Mouse (Mus musculus): ENCODE data around the gene Uck2. TPM values are rescaled to one million over a fixed set of nuclear protein-coding genes. Genes with fewer than 3 reads are reported as not detected.

The Uck2 gene
- total RNA-seq (2017): 145 and 161 TPM in 2 replicates

DNA sequence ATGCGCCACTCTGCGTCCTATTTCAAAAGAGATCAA lies at the start of gene Uck2:
TSS of gene Uck2 (minus strand) at position 1 of the 36 bp plus-strand sequence.
- no peak for ATAC-seq (replicated peaks in 1 of 2; ENCODE audit: insufficient read depth in 1 of 2, low FRiP score in 2 of 2, low TSS enrichment in 1 of 2, low read depth in 1 of 2, poor library complexity in 2 of 2, severe bottlenecking in 2 of 2)

DNA sequence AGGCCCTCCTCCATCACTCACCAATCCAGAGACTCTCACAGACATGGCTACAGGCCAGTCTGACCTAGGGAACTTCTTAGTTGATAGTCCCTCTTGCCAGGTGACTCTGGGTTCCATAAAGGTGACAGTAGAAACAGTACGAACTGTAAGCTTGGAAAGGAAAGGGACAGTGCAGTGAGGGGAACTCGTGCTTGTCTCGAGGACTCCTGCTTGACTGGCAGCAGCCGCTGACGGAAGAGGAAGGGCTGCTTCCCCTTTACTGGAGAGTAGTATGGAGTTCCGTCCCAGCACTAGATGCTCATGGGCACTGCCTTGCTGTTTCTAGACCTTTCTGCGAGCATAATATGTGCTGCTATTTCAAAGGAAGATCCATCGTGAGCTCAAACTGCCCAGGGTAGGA lies 46.0 kb upstream of the Uck2 start:
- ATAC-seq (replicated peaks in 1 of 2; ENCODE audit: insufficient read depth in 1 of 2, low FRiP score in 2 of 2, low TSS enrichment in 1 of 2, low read depth in 1 of 2, poor library complexity in 2 of 2, severe bottlenecking in 2 of 2): 0 out of 4 replicates have a peak, but pooled peaks of 1 of the 2 experiments have one; percentile 39

DNA sequence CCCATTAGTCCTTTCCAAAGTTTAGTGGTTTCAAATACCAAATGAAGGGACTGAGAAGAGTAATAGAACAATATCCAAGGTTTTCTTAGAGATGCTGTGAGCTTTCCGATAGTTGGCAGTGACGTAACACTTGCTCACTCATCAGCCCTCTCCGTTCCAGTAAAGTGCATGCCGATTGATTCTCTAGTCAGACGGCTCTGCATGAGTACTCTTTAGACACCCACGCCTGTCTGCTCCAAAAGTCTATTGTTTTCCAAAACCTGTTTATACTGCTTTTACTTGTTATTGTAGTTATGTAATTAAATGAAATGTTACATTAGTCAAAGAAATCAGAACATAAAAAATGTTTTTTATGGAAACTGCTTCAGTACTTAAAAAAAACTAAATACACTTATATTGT lies 43.7 kb upstream of the Uck2 start:
- no peak for ATAC-seq (replicated peaks in 1 of 2; ENCODE audit: insufficient read depth in 1 of 2, low FRiP score in 2 of 2, low TSS enrichment in 1 of 2, low read depth in 1 of 2, poor library complexity in 2 of 2, severe bottlenecking in 2 of 2)

DNA sequence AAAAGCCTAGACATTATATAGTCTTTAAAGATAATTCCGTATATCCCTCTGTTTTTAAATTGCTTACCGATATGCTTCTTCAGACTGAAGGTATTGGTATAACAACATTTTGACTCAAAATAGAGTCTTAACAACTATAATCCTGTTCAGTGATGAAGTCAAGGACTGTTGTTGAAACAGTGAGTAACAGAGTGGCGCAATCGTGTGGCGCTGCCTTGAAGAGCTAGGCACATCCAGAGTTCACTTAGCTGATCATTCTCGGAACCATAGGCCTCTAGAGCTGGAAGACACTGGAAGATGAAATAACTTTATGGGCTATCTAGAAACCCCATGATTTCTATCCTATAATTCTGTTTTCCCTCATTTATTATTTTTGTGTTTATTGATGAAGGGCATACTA lies 36.6 kb upstream of the Uck2 start:
- ATAC-seq (replicated peaks in 1 of 2; ENCODE audit: insufficient read depth in 1 of 2, low FRiP score in 2 of 2, low TSS enrichment in 1 of 2, low read depth in 1 of 2, poor library complexity in 2 of 2, severe bottlenecking in 2 of 2): no peak

DNA sequence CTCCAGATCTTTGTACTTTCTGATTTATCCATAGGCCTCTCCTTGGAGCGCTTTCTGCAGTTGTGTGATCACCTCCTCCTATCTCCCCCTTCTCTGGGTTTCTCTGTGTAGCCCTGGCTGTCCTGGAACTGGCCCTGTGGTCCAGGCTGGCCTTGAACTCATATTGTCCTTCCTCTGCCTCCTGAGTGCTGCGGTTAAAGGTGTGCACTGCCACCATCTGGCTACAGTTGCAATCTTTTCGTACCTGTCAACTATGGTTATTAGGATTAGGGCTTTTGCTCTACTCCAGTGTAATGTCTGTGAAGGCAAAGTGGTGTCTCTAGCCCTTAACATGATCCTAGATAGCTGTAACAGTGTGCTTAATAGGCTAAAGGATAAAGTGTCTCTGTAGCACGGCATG lies 28.1 kb upstream of the Uck2 start:
- ATAC-seq (replicated peaks in 1 of 2; ENCODE audit: insufficient read depth in 1 of 2, low FRiP score in 2 of 2, low TSS enrichment in 1 of 2, low read depth in 1 of 2, poor library complexity in 2 of 2, severe bottlenecking in 2 of 2): no peak

DNA sequence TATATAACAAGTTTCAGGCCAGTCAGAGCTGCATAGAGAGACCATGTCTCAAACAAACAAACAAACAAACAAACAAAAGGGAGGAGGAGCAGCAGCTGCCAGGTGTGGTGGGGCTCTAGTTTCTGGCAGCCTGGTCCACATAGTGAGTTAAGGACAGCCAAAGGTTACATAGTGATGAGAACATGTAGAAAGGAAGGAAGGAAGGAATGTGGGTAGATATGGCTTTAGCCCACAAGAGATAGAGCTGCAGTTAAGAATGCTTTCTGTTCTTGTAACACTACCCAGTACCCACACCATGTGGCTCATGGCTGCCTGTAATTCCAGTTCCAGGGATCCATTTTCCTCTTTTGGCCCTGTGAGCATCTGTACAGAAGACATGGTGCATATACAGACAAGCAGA lies 27.2 kb upstream of the Uck2 start:
- ATAC-seq (replicated peaks in 1 of 2; ENCODE audit: insufficient read depth in 1 of 2, low FRiP score in 2 of 2, low TSS enrichment in 1 of 2, low read depth in 1 of 2, poor library complexity in 2 of 2, severe bottlenecking in 2 of 2): no peak

DNA sequence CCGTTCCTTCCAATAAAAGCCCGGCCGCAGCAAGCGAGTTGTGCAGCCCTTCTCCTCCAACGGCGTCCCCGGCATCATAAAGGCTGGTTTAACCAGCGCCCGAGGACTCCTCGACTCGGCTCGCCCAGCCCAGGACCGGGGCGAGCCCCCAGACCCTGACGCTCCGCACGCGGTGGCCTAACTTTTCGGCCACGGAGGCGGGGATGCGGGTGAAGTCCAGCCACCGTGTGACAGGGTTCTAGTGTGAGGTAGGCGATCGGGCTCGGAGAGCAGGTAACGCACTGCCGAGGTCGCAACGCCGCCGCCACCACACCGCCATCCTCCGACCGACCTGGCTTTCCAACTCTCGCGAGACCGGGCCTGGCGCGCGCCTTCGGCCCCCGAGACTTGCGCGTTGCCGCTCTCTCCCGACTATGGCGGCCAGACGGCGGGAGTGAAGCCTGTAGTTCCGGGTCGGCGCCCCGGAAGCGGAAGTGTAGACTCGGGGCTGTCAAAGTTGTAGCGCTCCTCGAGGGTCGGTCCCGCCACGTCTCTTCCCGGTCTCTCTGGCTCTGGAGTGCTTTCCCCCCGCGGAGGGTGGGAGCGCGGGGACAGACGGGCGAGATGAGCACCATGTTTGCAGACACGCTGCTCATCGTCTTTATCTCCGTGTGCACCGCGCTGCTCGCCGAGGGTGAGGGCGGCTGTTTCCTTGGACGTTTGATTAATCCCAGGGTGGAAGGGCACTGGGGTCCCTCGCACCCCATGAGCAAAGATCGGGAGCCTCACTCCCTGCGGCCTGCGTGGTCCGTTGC lies 23.3 kb upstream of the Uck2 start, which contains the start of gene Tmco1:
TSS of gene Tmco1 (plus strand) at position 118 of the 794 bp plus-strand sequence.
- ATAC-seq (replicated peaks in 1 of 2; ENCODE audit: insufficient read depth in 1 of 2, low FRiP score in 2 of 2, low TSS enrichment in 1 of 2, low read depth in 1 of 2, poor library complexity in 2 of 2, severe bottlenecking in 2 of 2): peak; percentile 95 to 99

DNA sequence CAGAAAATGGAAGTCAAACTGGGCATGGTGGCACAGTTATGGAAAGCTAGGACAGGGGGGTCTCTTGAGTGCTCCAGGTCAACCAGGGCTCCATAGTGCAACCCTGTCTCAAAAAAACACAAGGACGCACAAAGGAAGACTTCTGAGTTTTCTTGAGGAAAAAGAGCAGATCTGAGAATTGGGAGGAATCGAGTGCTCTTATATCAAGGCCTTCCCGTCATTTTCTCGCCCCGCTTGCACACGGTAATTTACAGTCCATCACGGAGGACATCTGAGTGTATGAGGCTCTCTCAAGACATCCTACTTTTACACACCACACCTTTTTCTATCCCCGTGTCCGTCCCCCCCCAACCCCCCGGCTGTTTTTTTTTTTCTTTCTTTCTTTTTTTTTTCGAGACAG lies 22.6 kb upstream of the Uck2 start:
- no peak for ATAC-seq (replicated peaks in 1 of 2; ENCODE audit: insufficient read depth in 1 of 2, low FRiP score in 2 of 2, low TSS enrichment in 1 of 2, low read depth in 1 of 2, poor library complexity in 2 of 2, severe bottlenecking in 2 of 2)

DNA sequence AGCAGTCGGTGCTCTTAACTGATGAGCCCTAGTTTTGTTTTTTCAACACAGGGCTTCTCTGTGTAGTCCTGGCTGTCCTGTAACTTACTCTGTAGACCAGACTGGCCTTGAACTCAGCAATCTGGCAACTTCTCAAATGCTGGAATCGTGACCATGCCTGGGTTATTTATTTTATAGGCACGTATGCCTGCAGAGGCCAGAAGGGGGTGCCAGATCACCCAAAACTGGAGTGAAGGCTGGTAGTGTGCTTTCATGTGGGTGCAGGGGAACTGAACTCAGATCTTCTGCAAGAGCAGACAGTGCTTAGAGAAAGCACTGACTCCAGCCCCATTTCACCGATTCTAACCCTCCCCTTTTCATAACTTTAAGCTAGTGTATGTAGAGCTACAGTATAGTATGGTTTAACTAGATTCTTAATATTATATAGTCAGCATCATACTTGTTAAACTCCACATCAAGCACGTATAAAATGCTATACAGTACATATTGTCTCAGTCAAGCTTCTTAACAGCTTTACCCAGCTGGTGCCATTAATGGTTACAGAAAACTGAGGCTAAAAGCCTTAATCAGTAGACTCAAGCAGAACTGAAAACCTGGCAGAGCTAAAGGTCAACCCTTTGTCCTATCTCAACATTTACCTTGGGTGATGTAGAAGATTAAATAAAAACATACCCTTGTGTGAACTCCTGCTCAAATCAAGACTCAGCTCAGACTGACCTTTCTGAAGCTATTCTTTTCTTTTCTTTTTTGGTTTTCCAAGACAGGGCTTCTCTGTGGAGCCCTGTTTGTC lies 21.5 kb upstream of the Uck2 start:
- peak; percentile 50 to 57; a peak in 2 of 4 replicates for ATAC-seq (replicated peaks in 1 of 2; ENCODE audit: insufficient read depth in 1 of 2, low FRiP score in 2 of 2, low TSS enrichment in 1 of 2, low read depth in 1 of 2, poor library complexity in 2 of 2, severe bottlenecking in 2 of 2)

DNA sequence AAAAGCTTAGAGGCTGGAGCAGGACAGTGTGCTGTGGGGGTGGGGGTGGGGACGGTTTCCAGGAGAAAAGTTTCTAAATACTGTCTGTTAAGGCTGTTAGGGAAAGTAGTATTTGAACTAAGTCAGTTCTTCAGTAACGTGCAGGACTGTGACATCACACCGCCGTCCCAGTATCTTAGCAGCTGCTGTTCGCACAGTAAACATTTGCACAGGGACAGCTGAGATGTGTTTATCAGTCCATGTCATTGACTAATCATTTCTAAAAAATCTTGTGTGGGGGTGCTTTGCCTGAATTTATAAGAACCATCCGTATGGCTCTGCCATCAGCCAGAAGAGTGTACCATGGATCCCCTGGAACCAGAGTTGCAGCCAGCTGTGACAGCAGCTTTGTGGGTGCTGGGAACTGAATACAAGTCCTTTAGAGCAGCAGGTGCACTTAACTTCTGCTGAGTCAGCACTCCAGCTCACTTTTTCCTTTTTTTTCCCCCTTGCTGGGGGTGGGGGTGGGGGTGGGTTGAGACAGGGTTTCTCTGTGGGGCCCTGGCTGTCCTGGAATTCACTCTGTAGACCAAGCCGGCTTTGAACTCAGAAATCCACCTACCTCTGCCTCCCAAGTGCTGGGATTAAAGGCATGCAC lies 20.5 kb upstream of the Uck2 start:
- no peak for ATAC-seq (replicated peaks in 1 of 2; ENCODE audit: insufficient read depth in 1 of 2, low FRiP score in 2 of 2, low TSS enrichment in 1 of 2, low read depth in 1 of 2, poor library complexity in 2 of 2, severe bottlenecking in 2 of 2)

DNA sequence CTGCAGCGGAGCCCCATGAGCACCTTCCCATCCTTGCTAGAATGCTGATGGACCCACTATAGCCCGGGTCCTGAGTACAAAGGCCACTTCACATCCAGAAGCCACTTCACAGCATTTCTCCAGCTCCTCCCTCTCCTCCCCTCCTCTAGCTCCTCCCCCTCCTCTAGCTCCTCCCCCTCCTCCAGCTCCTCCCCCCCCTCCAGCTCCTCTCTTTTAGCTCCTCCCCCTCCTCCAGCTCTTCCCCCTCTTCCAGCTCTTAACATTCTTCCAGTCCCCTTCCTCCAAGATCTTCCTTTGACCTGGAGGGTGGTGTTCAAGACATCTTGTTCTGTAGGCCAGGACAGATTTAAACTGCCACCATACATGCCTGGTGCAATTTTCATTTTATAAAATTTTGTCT lies 15.0 kb upstream of the Uck2 start:
- no peak for ATAC-seq (replicated peaks in 1 of 2; ENCODE audit: insufficient read depth in 1 of 2, low FRiP score in 2 of 2, low TSS enrichment in 1 of 2, low read depth in 1 of 2, poor library complexity in 2 of 2, severe bottlenecking in 2 of 2)

DNA sequence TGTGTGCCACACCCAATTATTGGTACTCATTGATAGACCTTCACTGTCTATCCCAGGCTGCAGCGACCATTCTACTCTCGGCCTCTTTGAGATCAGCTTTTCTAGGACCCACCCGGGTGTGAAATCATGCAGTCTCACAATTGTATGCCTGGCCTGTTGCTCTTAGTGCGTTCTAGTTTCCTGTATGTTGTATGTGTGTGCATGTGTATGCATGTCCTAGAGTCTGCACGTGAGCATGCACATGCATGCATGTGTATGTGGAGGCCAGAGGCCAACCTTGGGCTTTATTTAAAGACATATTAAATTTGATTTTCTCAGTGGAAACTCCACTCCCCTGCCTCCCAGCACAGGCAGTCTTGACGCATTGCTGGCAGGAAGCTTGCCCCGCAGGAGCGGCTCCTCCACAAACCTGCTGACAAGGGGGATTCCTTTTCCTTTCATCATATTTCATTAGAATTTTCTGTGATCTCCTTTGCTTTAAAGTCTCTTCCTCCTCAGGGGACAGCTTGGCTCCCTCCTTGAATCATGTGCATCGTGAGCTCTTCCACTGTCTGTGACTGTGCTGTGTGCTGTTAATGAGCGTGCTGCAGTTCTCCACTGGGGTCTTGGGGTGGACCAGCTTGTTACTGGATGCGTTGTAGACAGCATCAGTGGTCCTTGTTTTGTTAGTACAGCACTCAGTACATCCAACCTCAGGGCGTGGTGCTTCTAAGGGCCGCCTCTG lies 10.7 kb upstream of the Uck2 start:
- no peak for ATAC-seq (replicated peaks in 1 of 2; ENCODE audit: insufficient read depth in 1 of 2, low FRiP score in 2 of 2, low TSS enrichment in 1 of 2, low read depth in 1 of 2, poor library complexity in 2 of 2, severe bottlenecking in 2 of 2)

DNA sequence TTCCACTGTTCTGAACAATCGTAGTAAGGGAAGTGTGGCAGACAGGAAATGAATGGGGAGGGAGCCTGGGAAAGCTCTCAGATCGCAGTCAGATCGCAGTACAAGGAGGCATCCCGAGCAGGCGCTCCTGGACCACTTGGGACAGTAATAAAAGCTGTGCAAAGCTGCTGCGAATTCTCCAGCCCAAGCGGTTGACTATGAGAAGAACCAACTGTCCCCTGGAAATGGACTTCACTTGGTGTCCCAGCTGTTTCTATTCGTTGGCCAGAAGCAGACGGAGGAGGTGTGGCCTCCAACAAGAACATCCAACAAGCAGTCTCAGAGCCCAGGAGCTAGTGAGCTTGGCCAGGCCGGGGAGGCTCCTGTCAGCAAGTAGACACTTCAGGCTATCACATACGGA lies 7.3 kb upstream of the Uck2 start:
- ATAC-seq (replicated peaks in 1 of 2; ENCODE audit: insufficient read depth in 1 of 2, low FRiP score in 2 of 2, low TSS enrichment in 1 of 2, low read depth in 1 of 2, poor library complexity in 2 of 2, severe bottlenecking in 2 of 2): no peak

DNA sequence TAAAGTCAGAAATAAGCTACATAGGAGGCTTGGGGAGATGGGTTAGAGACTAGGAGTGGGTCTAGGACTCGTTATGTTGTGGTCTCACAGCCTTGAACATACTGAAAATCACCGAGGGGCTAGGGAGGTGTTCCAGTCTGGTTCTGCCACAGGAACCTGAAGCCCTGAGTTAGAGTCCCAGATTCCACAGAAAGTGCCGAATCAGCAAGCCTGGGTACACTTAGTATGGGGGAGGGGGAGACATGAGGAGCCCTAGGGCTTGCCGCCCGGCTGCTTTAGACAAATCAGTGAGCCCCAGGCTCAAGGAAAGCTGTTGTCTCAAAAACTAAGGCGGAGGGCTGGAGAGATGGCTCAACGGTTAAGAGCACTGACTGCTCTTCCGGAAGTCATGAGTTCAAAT lies 6.5 kb upstream of the Uck2 start:
- no peak for ATAC-seq (replicated peaks in 1 of 2; ENCODE audit: insufficient read depth in 1 of 2, low FRiP score in 2 of 2, low TSS enrichment in 1 of 2, low read depth in 1 of 2, poor library complexity in 2 of 2, severe bottlenecking in 2 of 2)

DNA sequence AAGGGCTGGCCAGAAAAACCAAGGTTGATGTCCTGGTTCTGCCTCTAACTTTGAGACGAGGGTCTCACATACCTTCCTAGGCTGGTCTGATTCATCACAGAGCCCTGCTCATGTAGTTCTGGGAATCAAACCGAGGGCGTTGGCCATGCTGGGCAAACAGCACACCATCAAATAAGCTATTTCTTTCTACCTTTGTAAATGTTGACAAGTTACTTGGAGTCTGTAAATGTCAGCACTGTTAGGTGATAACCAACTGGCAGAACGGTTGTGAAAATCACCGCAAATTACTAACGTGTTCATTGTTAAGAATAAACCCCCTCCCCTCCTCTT lies 5.1 kb upstream of the Uck2 start:
- no peak for ATAC-seq (replicated peaks in 1 of 2; ENCODE audit: insufficient read depth in 1 of 2, low FRiP score in 2 of 2, low TSS enrichment in 1 of 2, low read depth in 1 of 2, poor library complexity in 2 of 2, severe bottlenecking in 2 of 2)

DNA sequence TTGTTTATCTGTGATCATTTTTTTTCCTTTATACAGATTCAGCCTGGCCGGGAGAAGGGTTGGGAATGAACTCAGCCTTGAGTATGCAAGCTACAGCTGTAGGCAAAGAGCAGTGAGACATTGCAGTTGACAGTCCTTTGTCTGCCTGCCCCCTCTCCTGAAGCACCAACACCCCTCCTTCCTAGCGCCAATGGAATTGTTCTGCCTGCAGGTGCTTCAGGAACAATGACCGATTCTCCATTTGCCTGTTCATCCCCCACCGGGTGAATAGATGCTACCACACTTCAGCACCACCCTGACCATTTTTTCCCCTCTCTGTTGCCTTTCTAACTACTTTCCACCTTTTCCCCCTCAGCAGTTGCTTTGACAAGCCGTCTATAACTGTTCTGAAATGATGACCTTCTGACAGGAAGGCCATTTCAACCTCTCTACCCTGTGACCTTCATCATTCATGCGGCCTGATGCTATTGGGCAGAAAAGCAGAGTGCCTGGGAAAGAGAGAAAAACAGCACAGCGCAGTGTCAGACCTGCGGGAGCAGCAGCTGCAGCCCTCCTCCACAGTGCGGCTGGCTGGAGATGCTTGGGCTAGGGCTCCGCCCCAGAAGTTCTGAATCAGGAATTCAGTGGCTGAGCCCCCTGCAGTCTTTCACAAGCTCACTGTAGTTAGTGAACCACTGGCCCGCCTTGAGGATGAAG lies 4.6 kb upstream of the Uck2 start:
- ATAC-seq (replicated peaks in 1 of 2; ENCODE audit: insufficient read depth in 1 of 2, low FRiP score in 2 of 2, low TSS enrichment in 1 of 2, low read depth in 1 of 2, poor library complexity in 2 of 2, severe bottlenecking in 2 of 2): no peak

DNA sequence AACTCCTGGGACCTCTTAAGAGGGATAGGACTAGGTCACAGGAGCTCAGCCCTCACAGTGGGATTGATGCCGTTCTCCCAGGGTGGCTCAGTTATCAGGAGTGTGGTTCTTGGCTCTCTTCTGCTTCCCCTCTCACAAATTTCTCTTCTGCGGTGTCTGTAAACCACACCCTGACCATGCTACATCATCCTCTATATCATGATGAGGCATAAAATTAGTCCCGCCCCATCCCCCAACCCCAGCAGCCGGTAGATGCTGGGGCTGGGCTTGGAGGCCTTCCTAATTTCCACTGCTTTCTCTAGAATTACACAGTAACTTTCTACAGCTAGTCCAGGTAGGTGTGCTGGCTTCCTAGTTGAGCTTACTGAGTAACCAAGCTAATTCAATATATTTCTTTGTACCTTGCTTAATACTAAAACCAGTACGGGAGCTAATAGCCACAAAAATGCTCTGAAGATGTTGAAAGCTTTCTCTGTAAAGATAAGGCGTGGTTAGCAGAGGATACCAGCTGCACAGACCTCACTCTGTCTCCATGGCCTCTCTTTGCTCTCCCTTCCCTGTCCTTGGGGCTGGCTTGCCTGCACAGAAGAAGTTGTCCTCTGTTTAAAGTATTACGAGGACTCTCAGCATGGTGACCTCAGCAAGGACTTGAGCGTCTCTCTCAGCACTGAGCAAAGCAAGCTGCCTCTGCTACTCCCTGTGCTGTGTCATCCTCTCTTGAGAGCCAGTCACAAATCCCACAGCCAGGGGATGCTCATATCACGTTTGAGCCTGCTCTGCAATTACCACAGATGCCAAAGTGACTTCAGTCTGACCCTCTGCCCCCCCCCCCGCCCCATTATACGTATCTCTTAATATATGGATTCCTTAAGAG lies 3.8 kb upstream of the Uck2 start:
- peak; percentile 69 to 75 for ATAC-seq (replicated peaks in 1 of 2; ENCODE audit: insufficient read depth in 1 of 2, low FRiP score in 2 of 2, low TSS enrichment in 1 of 2, low read depth in 1 of 2, poor library complexity in 2 of 2, severe bottlenecking in 2 of 2)

Measured in hematopoietic stem cell, adult 5-6 weeks (primary cell).